In the genomic region with DNA sequence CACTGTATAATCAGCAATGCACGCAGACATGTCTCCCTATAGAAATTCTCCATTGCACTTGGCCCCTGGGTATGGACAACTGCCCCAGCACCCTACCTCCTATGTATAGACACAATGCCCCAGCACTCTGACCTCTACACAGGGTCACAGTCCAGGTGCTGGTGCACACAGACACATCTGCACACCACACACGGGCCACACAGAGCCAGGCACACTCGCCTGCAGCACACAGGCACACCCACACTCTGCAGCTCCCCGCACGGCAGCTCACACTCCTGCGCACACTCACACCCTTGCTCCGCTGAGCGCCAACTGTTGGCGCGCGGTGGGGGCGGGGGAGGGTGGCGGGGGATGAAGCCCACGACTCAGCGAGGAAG, we compare ENCODE assay signal across 8 mouse cellular contexts.
DNase-seq lines count a peak whose midpoint lies in the region; ATAC-seq and TF ChIP-seq lines count a peak whose summit lies in the region.

No protein-coding gene starts in this region.

- no peaks in the 10 kb centered on the region for H3K79me2 ChIP-seq in myocyte (ENCODE audit: control insufficient read depth, insufficient read depth)

- no peak for TF ChIP-seq POLR2A in myocyte (IDR thresholded peaks at IDR 0.05; ENCODE audit: insufficient read length, low read depth)

- H3K4me1 ChIP-seq in intestine, postnatal 0 days (replicated peaks; ENCODE audit: control insufficient read depth, insufficient read depth, low read length): peaks cover 4% of the 10 kb centered on the region

- peak; percentile 60 for DNase-seq in cerebellum, adult 8-10 months
- peak; percentile 60 for DNase-seq in thymus, postnatal 4 days
- no peak for DNase-seq in thymus, postnatal 36 days
- DNase-seq in ovary, postnatal 14 days (ENCODE audit: low spot score): no peak

- 5% methylated on average over 15 of the region's 15 CpGs for WGBS in intestine, postnatal 0 days

- no peak for TF ChIP-seq CTCF in intestine, postnatal 0 days (IDR thresholded peaks at IDR 0.05; ENCODE audit: low read depth)

- H3K9ac ChIP-seq in intestine, postnatal 0 days (ENCODE audit: low read depth, low read length): peak overlapping the region; percentile 51

- H3K36me3 ChIP-seq in intestine, postnatal 0 days (ENCODE audit: control insufficient read depth, insufficient read depth): no peaks in the 10 kb centered on the region
- H3K36me3 ChIP-seq in myocyte (ENCODE audit: control insufficient read depth, insufficient read depth): no peaks in the 10 kb centered on the region

- H3ac ChIP-seq in myocyte (ENCODE audit: control insufficient read depth, insufficient read length): peak overlapping the region; percentile 9

- H3K9me3 ChIP-seq in intestine, postnatal 0 days (ENCODE audit: control insufficient read depth): no peaks in the 10 kb centered on the region

- peak overlapping the region; percentile 71 for H3K27ac ChIP-seq in intestine, postnatal 0 days (ENCODE audit: low read depth, low read length)

- no peaks in the 10 kb centered on the region for H3K27me3 ChIP-seq in intestine, postnatal 0 days (replicated peaks; ENCODE audit: control insufficient read depth, insufficient read depth, low read length)
- H3K27me3 ChIP-seq in myocyte (ENCODE audit: control insufficient read depth, insufficient read depth, insufficient read length): no peaks in the 10 kb centered on the region

- peak overlapping the region; percentile 45 for H3K4me3 ChIP-seq in intestine, postnatal 0 days (ENCODE audit: low read depth, low read length)
- no peak overlapping the region for H3K4me3 ChIP-seq in myocyte

- no peak for ATAC-seq in cerebellum, adult (ENCODE audit: insufficient number of reproducible peaks, low FRiP score, low TSS enrichment)
- no peak for ATAC-seq in intestine, postnatal 0 days
- no peak for ATAC-seq in megakaryocyte-erythroid progenitor cell, adult 5-6 weeks (replicated peaks; ENCODE audit: low FRiP score, low TSS enrichment, poor library complexity, severe bottlenecking)

- H3K4me2 ChIP-seq in intestine, postnatal 0 days (replicated peaks; ENCODE audit: low read depth): peak overlapping the region; percentile 80
- H3K4me2 ChIP-seq in myocyte (ENCODE audit: low read depth): peak overlapping the region; percentile 81

TF ChIP-seq in myocyte, 11 proteins besides CTCF, POLR2A, EP300 and RAD21:
- TF ChIP-seq CEBPB (IDR thresholded peaks at IDR 0.05; ENCODE audit: insufficient read depth, poor library complexity, severe bottlenecking): no peak
- no peak for TF ChIP-seq USF1 (IDR thresholded peaks at IDR 0.05; ENCODE audit: low read depth)

Comparison
In these comparisons a context has a peak if more than half of its experiments do, and no peak if none do; other contexts are left out.
1. DNase-seq: peak in cerebellum, adult 8-10 months (single experiment) and thymus, postnatal 4 days (single experiment); none in thymus, postnatal 36 days (0 of 2) and ovary, postnatal 14 days (single experiment).